Mouse (Mus musculus) lung, postnatal 14 days (tissue): ENCODE measurements around the gene Pik3cg.
A peak's percentile ranks its signal among the peaks of the same experiment; 100 is the strongest.

Source experiments
- DNase-seq: peaks from one replicate; pipeline ENCODE4 v3.0.0; 2021

Pik3cg gene

GRCm38 (mm10) chr12:32143151-32143550, 65.3 kb downstream of the Pik3cg start:
- DNase-seq: no peak

- no peak for DNase-seq
Observed at GRCm38 (mm10) chr12:32141766-32142165, 66.7 kb downstream of the Pik3cg start.

GRCm38 (mm10) chr12:32138831-32139230, 69.6 kb downstream of the Pik3cg start:
- DNase-seq: peak; percentile 10

- no peak for DNase-seq
Observed at GRCm38 (mm10) chr12:32138362-32138761, 70.1 kb downstream of the Pik3cg start.

- no peak for DNase-seq
Observed at GRCm38 (mm10) chr12:32137542-32137941, 70.9 kb downstream of the Pik3cg start.

GRCm38 (mm10) chr12:32127599-32128507, 80.6 kb downstream of the Pik3cg start:
- DNase-seq: no peak

- no peak for DNase-seq
Observed at GRCm38 (mm10) chr12:32127158-32127557, 81.3 kb downstream of the Pik3cg start.

GRCm38 (mm10) chr12:32124456-32124855, 84.0 kb downstream of the Pik3cg start:
- no peak for DNase-seq

GRCm38 (mm10) chr12:32124030-32124429, 84.4 kb downstream of the Pik3cg start:
- DNase-seq: no peak

GRCm38 (mm10) chr12:32123559-32123958, 84.9 kb downstream of the Pik3cg start:
- DNase-seq: no peak
